Mouse (Mus musculus) MEL (cell line): ENCODE measurements at regions not wholly inside any gene's neighbourhood (a gene's known extent, or its start where the extent isn't known, plus 50 kb on each side); places are given as distances from the start of the nearest gene placed in this dataset.

Experiments
- DNase-seq: peaks from one replicate; pipeline ENCODE4 v3.0.0; 2011; ENCODE audit warnings: low read depth, low spot score
- H3K27ac ChIP-seq: 2 replicates; pipeline ENCODE4 v1.5.1; 2012; ENCODE audit warnings: low read depth, mild to moderate bottlenecking, control low read depth, low read length, moderate library complexity; ENCODE audit not compliant: control insufficient read depth
- H3K27me3 ChIP-seq, 2 experiments: fragments of 150-350 bp in 1 of 2; sonication (generic) in 1 of 2; 2 replicates each; pipeline ENCODE4 v1.6.1; 2012; ENCODE audit warnings: low read length in 2 of 2, mild to moderate bottlenecking in 2 of 2, improper control_type of control experiment in 1 of 2, moderate library complexity in 1 of 2; ENCODE audit not compliant: insufficient read depth in 2 of 2, control insufficient read depth in 1 of 2
- H3K36me3 ChIP-seq, 2 experiments: 2 replicates each; pipeline ENCODE4 v1.6.1; 2012 to 2014; ENCODE audit warnings: low read length in 2 of 2, improper control_type of control experiment in 1 of 2, inconsistent platforms in 1 of 2, mild to moderate bottlenecking in 1 of 2; ENCODE audit not compliant: insufficient read depth in 2 of 2, control insufficient read depth in 1 of 2
- H3K4me1 ChIP-seq, 2 experiments: fragments of 150-350 bp in 1 of 2; sonication (generic) in 1 of 2; 2 replicates each; pipeline ENCODE4 v1.6.1; 2012; ENCODE audit warnings: low read length in 2 of 2, improper control_type of control experiment in 1 of 2, mild to moderate bottlenecking in 1 of 2; ENCODE audit not compliant: insufficient read depth in 2 of 2, control insufficient read depth in 1 of 2
- H3K4me3 ChIP-seq, 2 experiments: fragments of 150-350 bp in 1 of 2; sonication (generic) in 1 of 2; 2 replicates each; pipeline ENCODE4 v1.5.1; 2012; ENCODE audit warnings: low read depth in 2 of 2, low read length in 2 of 2, mild to moderate bottlenecking in 2 of 2, moderate library complexity in 2 of 2, control low read depth in 1 of 2, improper control_type of control experiment in 1 of 2; ENCODE audit not compliant: control insufficient read depth in 1 of 2, insufficient read depth in 1 of 2
- H3K79me2 ChIP-seq: 2 replicates; pipeline ENCODE4 v1.6.1; 2012; ENCODE audit warnings: mild to moderate bottlenecking, low read length, moderate library complexity; ENCODE audit not compliant: control insufficient read depth, poor library complexity, insufficient read depth
- H3K9ac ChIP-seq: 2 replicates; pipeline ENCODE4 v1.6.1; 2012; ENCODE audit warnings: low read depth, mild to moderate bottlenecking, control low read depth, low read length, moderate library complexity; ENCODE audit not compliant: control insufficient read depth, poor library complexity, severe bottlenecking
- H3K9me3 ChIP-seq: fragments of 150-350 bp; sonication (generic); replicated peaks from 2 replicates; pipeline ENCODE4 v1.6.1; 2012; ENCODE audit warnings: mild to moderate bottlenecking, low read length, improper control_type of control experiment, moderate library complexity; ENCODE audit not compliant: insufficient read depth
- BHLHE40 ChIP-seq: IDR thresholded peaks from 2 replicates; pipeline ENCODE4 v1.6.1; 2012; ENCODE audit warnings: low read depth, mild to moderate bottlenecking, inconsistent platforms, low read length, improper control_type of control experiment, borderline replicate concordance
- CHD1 ChIP-seq: IDR thresholded peaks from 2 replicates; pipeline ENCODE4 v1.6.1; 2012; ENCODE audit warnings: low read depth, mild to moderate bottlenecking, inconsistent platforms, low read length, improper control_type of control experiment
- CHD2 ChIP-seq: IDR thresholded peaks from 2 replicates; pipeline ENCODE4 v1.6.1; 2011; ENCODE audit warnings: low read length, improper control_type of control experiment
- CTCF ChIP-seq, 3 experiments: IDR thresholded peaks in 2 of 3; conservative IDR thresholded peaks in 1 of 3; 2 replicates each; pipeline ENCODE4 v1.5.1; 2011 to 2012; ENCODE audit warnings: low read length in 3 of 3, low read depth in 2 of 3, mild to moderate bottlenecking in 2 of 3, improper control_type of control experiment in 1 of 3, inconsistent platforms in 1 of 3, mixed read lengths in 1 of 3, moderate library complexity in 1 of 3; ENCODE audit not compliant: control insufficient read depth in 1 of 3, insufficient read depth in 1 of 3, poor library complexity in 1 of 3, severe bottlenecking in 1 of 3
- E2F4 ChIP-seq: IDR thresholded peaks from 2 replicates; pipeline ENCODE4 v1.6.1; 2011; ENCODE audit warnings: low read depth, low read length, improper control_type of control experiment, borderline replicate concordance
- ELF1 ChIP-seq: IDR thresholded peaks from 2 replicates; pipeline ENCODE4 v1.6.1; 2014; ENCODE audit warnings: low read depth, mild to moderate bottlenecking, inconsistent platforms, low read length, improper control_type of control experiment, moderate library complexity
- EP300 ChIP-seq, 2 experiments: IDR thresholded peaks; 2 replicates each; pipeline ENCODE4 v1.6.1; 2011; ENCODE audit warnings: improper control_type of control experiment in 2 of 2, low read length in 2 of 2, low read depth in 1 of 2, mild to moderate bottlenecking in 1 of 2
- ETS1 ChIP-seq: IDR thresholded peaks from 2 replicates; pipeline ENCODE4 v1.6.1; 2012; ENCODE audit warnings: low read depth, mild to moderate bottlenecking, inconsistent platforms, low read length, improper control_type of control experiment, moderate library complexity
- GABPA ChIP-seq: IDR thresholded peaks from 2 replicates; pipeline ENCODE4 v1.6.1; 2012; ENCODE audit warnings: low read depth, mild to moderate bottlenecking, inconsistent platforms, low read length, improper control_type of control experiment, moderate library complexity
- GATA1 ChIP-seq: IDR thresholded peaks from 2 replicates; pipeline ENCODE4 v1.6.1; 2011; ENCODE audit warnings: low read depth, low read length, improper control_type of control experiment
- HCFC1 ChIP-seq: IDR thresholded peaks from 2 replicates; pipeline ENCODE4 v1.6.1; 2012; ENCODE audit warnings: low read depth, mild to moderate bottlenecking, inconsistent platforms, low read length, improper control_type of control experiment, moderate library complexity
- JUND ChIP-seq: IDR thresholded peaks from 2 replicates; pipeline ENCODE4 v1.6.1; 2011; ENCODE audit warnings: low read depth, mild to moderate bottlenecking, improper control_type of control experiment, low read length
- KAT2A ChIP-seq: conservative IDR thresholded peaks from 2 replicates; pipeline ENCODE4 v1.6.1; 2012; ENCODE audit warnings: low read depth, low read length, improper control_type of control experiment, inconsistent platforms
- MAX ChIP-seq: IDR thresholded peaks from 2 replicates; pipeline ENCODE4 v1.6.1; 2011; ENCODE audit warnings: low read length, improper control_type of control experiment
- MEF2A ChIP-seq: IDR thresholded peaks from 2 replicates; pipeline ENCODE4 v1.6.1; 2014; ENCODE audit warnings: low read depth, mild to moderate bottlenecking, inconsistent platforms, low read length, improper control_type of control experiment; ENCODE audit not compliant: poor library complexity, insufficient replicate concordance, severe bottlenecking; ENCODE audit errors: extremely low read depth
- MXI1 ChIP-seq: IDR thresholded peaks from 2 replicates; pipeline ENCODE4 v1.6.1; 2011; ENCODE audit warnings: mild to moderate bottlenecking, low read depth, low read length, improper control_type of control experiment
- MYB ChIP-seq: IDR thresholded peaks from 2 replicates; pipeline ENCODE4 v1.6.1; 2011; ENCODE audit warnings: mild to moderate bottlenecking, low read depth, low read length, improper control_type of control experiment
- NELFE ChIP-seq: IDR thresholded peaks from 2 replicates; pipeline ENCODE4 v1.6.1; 2011; ENCODE audit warnings: low read depth, low read length, improper control_type of control experiment
- NRF1 ChIP-seq: IDR thresholded peaks from 2 replicates; pipeline ENCODE4 v1.6.1; 2014; ENCODE audit warnings: low read depth, mild to moderate bottlenecking, inconsistent platforms, low read length, improper control_type of control experiment, moderate library complexity; ENCODE audit not compliant: poor library complexity, insufficient read depth, severe bottlenecking
- POLR2AphosphoS2 ChIP-seq: IDR thresholded peaks from 2 replicates; pipeline ENCODE4 v1.6.1; 2011; ENCODE audit warnings: low read length, improper control_type of control experiment
- POLR2AphosphoS5 ChIP-seq: IDR thresholded peaks from 2 replicates; pipeline ENCODE4 v1.6.1; 2012; ENCODE audit warnings: low read depth, borderline replicate concordance, mild to moderate bottlenecking, inconsistent platforms, low read length, moderate library complexity, mixed read lengths
- RAD21 ChIP-seq: IDR thresholded peaks from 2 replicates; pipeline ENCODE4 v1.6.1; 2011; ENCODE audit warnings: mild to moderate bottlenecking, low read depth, low read length, improper control_type of control experiment
- RCOR1 ChIP-seq: IDR thresholded peaks from 2 replicates; pipeline ENCODE4 v1.6.1; 2012; ENCODE audit warnings: low read depth, mild to moderate bottlenecking, inconsistent platforms, low read length, improper control_type of control experiment
- SIN3A ChIP-seq: IDR thresholded peaks from 2 replicates; pipeline ENCODE4 v1.6.1; 2012; ENCODE audit warnings: low read length, improper control_type of control experiment, inconsistent platforms
- SMC3 ChIP-seq: IDR thresholded peaks from 2 replicates; pipeline ENCODE4 v1.6.1; 2011; ENCODE audit warnings: low read depth, low read length, improper control_type of control experiment
- TAL1 ChIP-seq: IDR thresholded peaks from 2 replicates; pipeline ENCODE4 v1.6.1; 2012; ENCODE audit warnings: mild to moderate bottlenecking, inconsistent platforms, low read length, moderate library complexity, mixed read lengths
- TBP ChIP-seq: IDR thresholded peaks from 2 replicates; pipeline ENCODE4 v1.8.0; 2011; ENCODE audit warnings: low read depth, low read length, improper control_type of control experiment
- TCF12 ChIP-seq: IDR thresholded peaks from 2 replicates; pipeline ENCODE4 v1.6.1; 2014; ENCODE audit warnings: low read depth, mild to moderate bottlenecking, inconsistent platforms, low read length, improper control_type of control experiment, moderate library complexity
- UBTF ChIP-seq: IDR thresholded peaks from 2 replicates; pipeline ENCODE4 v1.6.1; 2012; ENCODE audit warnings: low read depth, mild to moderate bottlenecking, inconsistent platforms, low read length, improper control_type of control experiment, moderate library complexity, borderline replicate concordance; ENCODE audit not compliant: insufficient read depth
- USF1 ChIP-seq: IDR thresholded peaks from 2 replicates; pipeline ENCODE4 v1.6.1; 2014; ENCODE audit warnings: low read depth, mild to moderate bottlenecking, inconsistent platforms, low read length, improper control_type of control experiment, moderate library complexity
- USF2 ChIP-seq, 2 experiments: IDR thresholded peaks; 2 replicates each; pipeline ENCODE4 v1.6.1; 2011 to 2012; ENCODE audit warnings: improper control_type of control experiment in 2 of 2, low read length in 2 of 2, borderline replicate concordance in 1 of 2, inconsistent platforms in 1 of 2, low read depth in 1 of 2, mild to moderate bottlenecking in 1 of 2; ENCODE audit not compliant: insufficient read depth in 1 of 2
- ZC3H11A ChIP-seq: IDR thresholded peaks from 2 replicates; pipeline ENCODE4 v1.6.1; 2012; ENCODE audit warnings: low read depth, mild to moderate bottlenecking, inconsistent platforms, low read length, improper control_type of control experiment
- ZKSCAN1 ChIP-seq: IDR thresholded peaks from 2 replicates; pipeline ENCODE4 v1.6.1; 2012; ENCODE audit warnings: low read depth, mild to moderate bottlenecking, inconsistent platforms, low read length, improper control_type of control experiment, moderate library complexity
- ZNF384 ChIP-seq: IDR thresholded peaks from 2 replicates; pipeline ENCODE4 v1.6.1; 2012; ENCODE audit warnings: low read depth, mild to moderate bottlenecking, inconsistent platforms, low read length, improper control_type of control experiment

DNA sequence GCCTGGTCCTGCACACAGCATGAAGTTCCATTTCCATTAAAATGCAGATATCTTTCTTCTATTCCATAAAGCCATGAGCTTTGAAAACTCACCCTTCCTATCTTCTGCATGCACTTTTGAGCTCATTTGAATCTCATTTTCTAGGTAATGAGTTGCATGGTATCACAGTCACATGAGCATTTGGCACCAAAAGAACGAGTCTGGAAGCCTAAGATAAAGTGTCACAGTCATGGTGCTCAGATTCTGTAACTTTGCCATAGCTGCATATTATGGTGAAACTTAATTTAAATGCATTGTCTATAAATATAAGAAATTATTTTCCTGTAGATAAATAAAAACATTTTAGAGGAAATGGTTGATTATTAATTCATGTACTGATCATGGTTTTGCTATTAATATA lies 1223.7 kb upstream of the Pcdh10 start:
- no peak for TF ChIP-seq ZNF384
- TF ChIP-seq USF2 (IDR thresholded peaks at IDR 0.05; ENCODE audit: borderline replicate concordance in 1 of 2, insufficient read depth in 1 of 2, low read depth in 1 of 2, low read length in 2 of 2) = 0 out of 4 replicates have a peak, but pooled peaks of 1 of the 2 experiments have one; percentile 35
- TF ChIP-seq ELF1 = no peak
- no peak for TF ChIP-seq RAD21
- TF ChIP-seq EP300 (IDR thresholded peaks at IDR 0.05; ENCODE audit: low read depth in 1 of 2, low read length in 2 of 2) = no peak
- no peak for TF ChIP-seq POLR2AphosphoS5
- TF ChIP-seq USF1 = peak; percentile 78
- TF ChIP-seq RCOR1 = no peak
- peak; percentile 70; the same call in 1 of the 2 replicates for TF ChIP-seq BHLHE40
- TF ChIP-seq GATA1 = no peak
- no peak for TF ChIP-seq ZC3H11A
- TF ChIP-seq SMC3 = no peak
- TF ChIP-seq CTCF (IDR thresholded peaks at IDR 0.05 in 2 of 3, conservative IDR thresholded peaks at IDR 0.05 in 1 of 3; ENCODE audit: control insufficient read depth in 1 of 3, insufficient read depth in 1 of 3, low read depth in 2 of 3, low read length in 3 of 3, poor library complexity in 1 of 3, severe bottlenecking in 1 of 3) = no peak
- no peak for TF ChIP-seq HCFC1
- no peak for TF ChIP-seq TBP
- no peak for TF ChIP-seq CHD1
- TF ChIP-seq NRF1 = no peak
- no peak for TF ChIP-seq GABPA
- no peak for TF ChIP-seq CHD2
- TF ChIP-seq MEF2A = no peak
- TF ChIP-seq JUND = no peak
- TF ChIP-seq TCF12 = peak; percentile 73; the same call in 1 of the 2 replicates
- no peak for TF ChIP-seq MXI1
- no peak for TF ChIP-seq SIN3A
- TF ChIP-seq MYB = no peak
- TF ChIP-seq POLR2AphosphoS2 = no peak
- TF ChIP-seq UBTF = no peak
- TF ChIP-seq NELFE = no peak
- TF ChIP-seq KAT2A = no peak
- TF ChIP-seq ZKSCAN1 = no peak
- peak; percentile 41; the same call in 1 of the 2 replicates for TF ChIP-seq ETS1
- TF ChIP-seq TAL1 = no peak
- no peak for TF ChIP-seq E2F4
- TF ChIP-seq MAX = no peak
- no peaks in the 10 kb centered on the region; a peak in 1 of 4 replicates for H3K36me3 ChIP-seq
- no peak overlapping the region for H3K27ac ChIP-seq
- H3K4me3 ChIP-seq = no peak overlapping the region
- H3K27me3 ChIP-seq = no peaks in the 10 kb centered on the region
- H3K79me2 ChIP-seq = no peaks in the 10 kb centered on the region
- no peaks in the 10 kb centered on the region for H3K4me1 ChIP-seq
- no peak overlapping the region for H3K9ac ChIP-seq
- no peak for DNase-seq
- no peaks in the 10 kb centered on the region for H3K9me3 ChIP-seq
